Mouse (Mus musculus) thymus, postnatal 0 days (tissue): ENCODE measurements around the gene Rara. TPM values are rescaled to one million over a fixed set of nuclear protein-coding genes. Genes with fewer than 3 reads are reported as not detected.

ENCODE experiments used
- DNase-seq: peaks from one replicate; pipeline ENCODE4 v3.0.0-alpha.2; 2015; ENCODE audit warnings: low spot score
- polyA plus RNA-seq: library from polyadenylated mRNA; unstranded; fragments of >200 nt; fragmentation: Nextera tagmentation; extraction: Ambion mirVana; gene quantifications from 2 replicates; pipeline ENCODE4 v1.2.1, GENCODE M21; 2015

Rara gene
- polyA plus RNA-seq, 1 experiment from 2014 or later, result 40.4 TPM

DNA sequence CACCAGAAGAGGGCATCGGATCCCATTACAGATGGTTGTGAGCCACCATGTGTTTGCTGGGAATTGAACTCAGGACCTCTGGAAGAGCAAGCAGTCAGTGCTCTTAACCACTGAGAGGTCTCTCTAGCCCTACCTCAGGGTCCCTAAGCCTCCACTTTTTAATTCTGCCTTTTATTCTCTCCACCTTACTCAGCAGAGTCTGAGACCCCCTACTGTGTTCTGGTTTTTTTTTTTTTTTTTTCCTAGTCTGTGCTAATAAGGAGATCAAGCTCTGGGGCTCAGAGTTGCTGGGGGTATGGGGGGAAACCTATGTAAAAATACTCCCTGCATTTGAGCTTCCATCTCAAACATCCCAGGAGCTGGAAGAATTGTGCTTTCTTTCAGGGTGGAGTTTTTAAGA is 24.5 kb downstream of the Rara start:
- no peak for DNase-seq

DNA sequence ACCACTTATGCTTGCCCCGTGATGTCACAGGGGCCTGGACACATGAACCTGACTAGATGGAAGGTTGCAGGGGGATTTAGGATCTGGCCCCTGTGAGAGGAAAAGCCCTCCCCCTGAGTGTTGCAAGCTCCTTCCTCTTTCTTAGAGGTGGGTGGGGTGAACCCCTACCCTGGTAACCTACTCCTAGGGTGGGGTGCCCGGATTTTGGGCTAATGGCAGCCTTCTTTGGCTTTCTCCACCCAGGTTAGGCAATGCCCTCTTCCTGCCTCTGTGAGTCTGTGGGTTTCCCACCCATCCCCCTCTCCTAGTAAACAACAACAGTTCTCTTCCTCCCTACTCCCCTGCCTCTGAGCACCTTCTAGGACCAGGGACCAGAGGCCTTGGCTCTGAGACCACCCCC is 25.1 kb downstream of the Rara start:
- no peak for DNase-seq

DNA sequence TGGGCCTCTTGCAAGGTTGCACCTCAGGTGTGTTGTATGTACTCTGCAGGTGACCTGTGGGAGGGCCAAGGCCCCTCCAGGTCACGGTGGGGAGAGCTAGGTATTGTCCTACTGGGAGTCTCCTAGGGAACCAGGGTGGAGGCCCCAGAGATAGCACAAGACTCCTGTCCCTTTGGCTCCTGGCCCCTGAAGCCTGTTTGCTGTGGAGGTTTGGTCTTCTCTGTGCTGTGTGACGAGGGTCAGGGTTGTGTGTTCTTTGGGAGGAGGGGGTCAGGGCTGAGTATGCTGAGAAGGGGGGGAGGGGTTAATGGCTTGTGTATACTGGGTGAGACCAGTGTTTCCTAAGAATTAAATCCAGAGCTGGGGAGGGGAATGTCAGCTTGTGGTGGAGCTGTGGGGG is 25.7 kb downstream of the Rara start:
- no peak for DNase-seq

DNA sequence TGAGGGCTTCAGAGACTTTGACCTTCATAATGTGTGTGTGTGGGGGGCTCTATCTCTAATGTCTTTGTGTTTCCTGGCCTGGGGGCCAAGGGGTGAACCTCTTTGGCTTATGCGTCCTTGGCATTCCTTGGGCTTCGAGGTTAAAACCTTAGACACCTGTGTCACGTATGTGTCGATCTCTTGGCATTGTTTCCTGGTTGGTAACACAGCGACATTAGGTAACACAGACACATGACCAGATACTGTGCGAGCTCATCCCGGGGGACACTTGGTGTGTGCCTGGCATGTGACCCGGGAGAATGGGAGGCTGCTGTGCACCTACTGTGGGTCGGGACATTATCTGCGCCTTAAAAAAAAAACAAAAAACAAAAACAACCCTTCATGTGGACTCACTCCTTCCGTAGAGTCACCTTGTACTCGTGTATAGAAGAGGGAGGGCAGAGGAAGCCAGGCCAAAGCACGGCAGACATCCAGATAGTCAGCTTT is 26.3 kb downstream of the Rara start:
- DNase-seq, result no peak

GRCm38 (mm10) chr11:98954373-98954772 is 26.8 kb downstream of the Rara start:
- peak; percentile 53 for DNase-seq

GRCm38 (mm10) chr11:98954801-98955706 is 27.4 kb downstream of the Rara start:
- DNase-seq, result no peak

DNA sequence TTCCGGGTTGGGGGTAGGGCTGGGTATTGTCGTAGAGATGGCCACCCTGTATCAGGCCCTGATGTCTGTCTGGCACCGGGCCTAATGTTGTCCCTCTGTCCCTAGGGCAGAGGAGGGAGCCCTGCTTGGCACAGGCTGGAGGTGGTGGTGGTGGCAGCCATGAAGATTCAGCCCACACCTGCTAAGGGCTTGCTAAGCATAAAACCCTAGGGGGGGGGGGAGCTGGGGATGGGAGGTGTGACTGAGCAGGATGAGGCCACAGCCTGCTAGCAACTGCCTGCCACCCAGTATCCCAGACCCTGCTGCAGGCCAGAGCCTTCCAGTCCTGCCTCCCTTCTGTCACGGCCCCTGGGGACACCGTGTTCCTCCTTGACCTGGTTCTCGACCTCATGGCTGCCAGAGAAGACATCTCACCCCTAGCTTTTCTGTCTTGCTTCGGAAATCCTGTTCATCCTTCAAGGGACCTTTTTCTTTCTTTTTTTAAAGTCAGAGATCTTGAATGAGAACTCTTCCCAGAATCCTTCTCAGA is 28.2 kb downstream of the Rara start:
- DNase-seq, result peak; percentile 50

GRCm38 (mm10) chr11:98956340-98956739 is 28.7 kb downstream of the Rara start:
- no peak for DNase-seq

DNA sequence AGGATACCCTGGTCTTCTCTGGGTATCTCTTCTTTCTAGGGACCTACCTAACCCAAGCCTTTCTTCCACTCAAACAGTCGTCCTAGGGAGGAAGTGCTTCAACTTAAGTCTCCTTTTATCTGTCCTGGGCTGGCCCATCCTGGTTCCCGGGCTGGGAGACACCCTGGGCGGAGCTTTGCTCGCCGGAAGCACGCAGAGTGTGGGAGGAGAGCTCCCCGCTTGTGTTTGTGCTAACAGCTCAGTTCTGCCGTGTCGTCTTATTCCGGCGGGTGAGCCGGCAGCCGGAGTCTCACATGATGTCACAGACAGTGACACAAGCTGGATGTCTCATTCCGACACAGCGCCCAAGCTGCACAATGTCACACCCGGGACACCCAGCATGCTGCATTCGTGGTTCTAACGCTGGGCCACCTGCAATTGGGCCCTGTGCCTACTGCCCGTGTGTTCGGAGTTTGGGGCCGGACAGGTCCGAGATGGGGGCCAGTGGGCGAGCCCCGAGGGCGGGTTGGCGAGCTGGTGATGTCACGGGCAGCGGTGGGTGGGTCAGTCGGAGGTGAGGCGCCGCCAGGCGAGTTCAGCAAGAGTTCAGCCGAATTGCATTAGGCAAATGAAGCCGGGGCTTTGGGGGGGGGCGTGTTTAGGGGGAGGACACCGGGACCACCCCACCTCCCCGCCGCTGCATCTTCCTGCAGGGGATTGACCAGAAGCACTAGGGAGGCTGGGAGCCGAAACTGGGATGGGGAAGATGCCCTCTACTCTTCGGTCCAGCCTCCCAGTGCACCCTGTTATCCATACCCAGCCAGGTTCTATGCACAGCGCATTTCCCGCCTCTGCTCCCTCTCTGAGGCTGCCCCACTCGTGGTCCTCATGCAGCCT is 32.1 kb downstream of the Rara start:
- DNase-seq, result peak; percentile 91

GRCm38 (mm10) chr11:98960313-98960906 is 32.8 kb downstream of the Rara start:
- peak; percentile 82 for DNase-seq

DNA sequence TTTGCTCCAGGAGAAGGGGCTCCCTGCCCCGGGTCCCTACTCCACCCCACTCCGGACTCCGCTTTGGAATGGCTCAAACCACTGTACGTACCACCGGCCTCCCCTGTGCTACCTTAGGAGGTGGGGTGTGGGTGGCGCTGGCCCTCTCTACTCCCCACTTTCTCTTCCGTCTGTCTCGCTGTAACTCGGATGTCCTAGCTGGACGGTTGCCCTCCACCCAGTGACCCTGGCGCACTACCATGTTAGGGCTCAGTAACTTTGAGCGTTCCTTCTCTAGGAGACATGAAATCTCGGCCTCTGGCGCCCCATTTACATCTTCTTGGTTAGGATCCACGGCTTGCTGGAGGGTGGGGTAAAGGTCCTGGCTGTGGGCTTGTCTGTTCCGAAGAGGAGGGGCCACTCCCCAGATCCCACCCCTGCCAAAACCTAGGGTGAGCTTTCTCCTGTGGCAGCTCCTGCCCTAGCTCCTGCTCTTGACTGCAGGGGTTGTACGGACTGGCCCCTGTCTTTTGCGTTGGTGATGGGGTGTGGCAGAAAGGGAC is 33.5 kb downstream of the Rara start:
- DNase-seq, result no peak

GRCm38 (mm10) chr11:98961766-98962165 is 34.1 kb downstream of the Rara start:
- DNase-seq, result peak; percentile 77

- no peak for DNase-seq
Measured at GRCm38 (mm10) chr11:98962421-98963095, 34.9 kb downstream of the Rara start.

- peak; percentile 79 for DNase-seq
Measured at GRCm38 (mm10) chr11:98963191-98964021, 35.8 kb downstream of the Rara start.

GRCm38 (mm10) chr11:98964201-98964615 is 36.6 kb downstream of the Rara start:
- DNase-seq, result no peak

DNA sequence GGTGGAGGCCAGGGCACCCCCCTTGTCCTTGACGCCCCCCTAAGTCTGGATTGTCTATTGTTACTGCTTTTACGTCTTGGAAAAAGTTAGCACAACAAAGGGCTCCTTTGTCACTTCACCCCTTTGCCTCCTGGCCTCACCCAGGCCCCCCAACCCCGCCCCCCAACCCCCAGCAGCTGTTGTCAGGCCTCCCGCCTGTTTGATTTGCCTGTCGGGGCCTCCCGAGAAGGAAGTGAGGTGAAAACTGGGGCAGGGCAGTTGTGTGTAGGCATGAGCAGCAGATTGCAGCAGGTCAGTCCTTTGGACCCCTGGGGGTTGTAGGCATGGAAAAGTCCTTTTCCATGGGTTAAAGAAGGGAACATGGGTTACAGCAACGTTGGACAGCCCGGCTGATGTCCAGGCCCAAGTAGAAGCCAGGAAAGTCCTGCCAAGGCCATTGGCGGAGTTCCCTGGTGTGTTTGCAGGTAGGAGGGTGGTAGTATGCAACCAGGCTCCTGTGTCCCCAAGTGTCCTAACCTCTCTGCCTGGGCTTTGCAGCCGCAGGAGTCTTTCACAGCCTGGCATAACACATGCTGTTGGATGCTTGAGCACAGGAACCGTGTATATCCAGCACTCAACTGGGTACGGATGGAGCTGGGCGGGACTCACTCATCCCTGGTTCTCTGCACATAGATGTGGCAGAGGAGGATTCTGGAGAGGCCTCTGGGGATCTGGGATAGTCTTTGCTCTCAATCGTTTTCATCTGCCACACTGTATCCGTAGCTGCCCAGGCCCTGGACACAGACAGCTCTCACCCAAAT is 37.2 kb downstream of the Rara start:
- peak; percentile 78 for DNase-seq

DNA sequence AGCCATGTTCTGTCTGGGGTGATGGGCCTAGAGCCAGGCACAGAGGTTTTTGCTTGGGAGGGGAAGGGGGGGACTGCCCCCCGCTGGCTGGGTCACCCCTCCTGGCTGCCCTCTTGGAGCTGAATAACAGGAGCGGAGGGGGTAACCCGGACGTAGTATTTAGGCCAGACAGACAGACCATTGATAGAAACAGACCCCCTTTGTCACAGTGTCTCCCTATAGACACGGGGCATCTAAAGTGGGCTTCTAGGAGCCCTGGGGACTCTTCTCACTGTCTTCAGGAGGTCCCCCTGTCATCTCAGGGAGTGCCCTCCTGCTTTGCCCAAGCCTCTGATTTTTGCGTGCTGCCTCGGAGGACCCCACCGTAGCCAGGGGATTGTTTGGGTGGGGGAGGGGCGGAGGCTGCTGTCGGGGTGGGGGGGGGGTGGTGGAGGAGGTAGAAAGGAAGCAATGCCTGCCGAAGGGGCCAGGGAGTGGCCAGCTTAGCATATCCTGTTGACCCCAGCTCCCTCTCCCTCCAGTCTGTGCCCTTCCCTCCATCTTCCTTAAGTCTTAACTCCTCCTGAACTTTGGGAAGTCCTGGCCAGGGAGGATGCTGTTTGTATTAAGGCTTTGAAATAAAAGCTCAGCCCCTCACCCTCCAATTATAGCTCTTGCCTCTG is 37.9 kb downstream of the Rara start:
- no peak for DNase-seq

- peak; percentile 44 for DNase-seq
Measured at GRCm38 (mm10) chr11:98966499-98967141, 39.0 kb downstream of the Rara start.
